Mouse (Mus musculus) small intestine, adult 2 months (tissue): ENCODE measurements around the gene Plcg1. TPM values are rescaled to one million over a fixed set of nuclear protein-coding genes. Genes with fewer than 3 reads are reported as not detected.

Experiments
- H3K27ac ChIP-seq: fragments of 200-500 bp; 2 replicates; pipeline ENCODE4 v1.5.1; 2012; ENCODE audit warnings: low read depth, low read length, control low read depth, inconsistent platforms; ENCODE audit not compliant: insufficient read depth
- H3K27me3 ChIP-seq: fragments of 200-500 bp; 2 replicates; pipeline ENCODE4 v1.6.1; 2012; ENCODE audit warnings: mild to moderate bottlenecking, moderate library complexity, low read length, inconsistent platforms; ENCODE audit not compliant: control insufficient read depth, insufficient read depth
- H3K36me3 ChIP-seq: fragments of 200-500 bp; 2 replicates; pipeline ENCODE4 v1.6.1; 2012; ENCODE audit warnings: mild to moderate bottlenecking, low read length, control low read depth, inconsistent platforms; ENCODE audit not compliant: control insufficient read depth, insufficient read depth
- H3K4me1 ChIP-seq: fragments of 200-500 bp; 2 replicates; pipeline ENCODE4 v1.6.1; 2012; ENCODE audit warnings: low read length, inconsistent platforms, mixed read lengths; ENCODE audit not compliant: control insufficient read depth, insufficient read depth, insufficient read length
- H3K4me3 ChIP-seq: fragments of 200-500 bp; 2 replicates; pipeline ENCODE4 v1.5.1; 2012; ENCODE audit warnings: low read depth, mild to moderate bottlenecking, control low read depth, inconsistent platforms, low read length, moderate library complexity
- CTCF ChIP-seq: fragments of 200-500 bp; IDR thresholded peaks from 2 replicates; pipeline ENCODE4 v1.5.1; 2012; ENCODE audit warnings: low read depth, mild to moderate bottlenecking, control low read depth, inconsistent platforms, low read length, moderate library complexity, mixed read lengths; ENCODE audit not compliant: insufficient replicate concordance, insufficient read length; ENCODE audit errors: extremely low read depth
- POLR2A ChIP-seq: fragments of 200-500 bp; IDR thresholded peaks from 2 replicates; pipeline ENCODE4 v1.6.1; 2012; ENCODE audit warnings: low read depth, mild to moderate bottlenecking, control low read depth, inconsistent platforms, low read length, moderate library complexity
- WGBS: fragments of 180-500 bp; shearing (Covaris S2); methylation state at CpG from one replicate; pipeline ENCODE4 v1.1.7; 2018; 5-methylcytosine and 5-hydroxymethylcytosine counted together
- polyA plus RNA-seq: library from polyadenylated mRNA; depleted of rRNA; stranded (reverse); fragments of >200 nt; gene quantifications from 2 replicates; pipeline ENCODE4 v1.2.3, GENCODE M21; 2012

Gene Plcg1
- polyA plus RNA-seq, 1 experiment, result 17.3 TPM

GRCm38 (mm10) chr2:160718811-160719210, 12.3 kb upstream of the Plcg1 start:
- Histone ChIP-seq H3K27ac (no peak overlapping the region), H3K36me3 (peaks cover 76% of the 10 kb centered on the region), H3K4me3 (no peak overlapping the region), H3K27me3 (no peaks in the 10 kb centered on the region), H3K4me1 (no peaks in the 10 kb centered on the region)
- no peak for TF ChIP-seq POLR2A
- no peak for TF ChIP-seq CTCF
- 71% methylated on average over 3 of the region's 3 CpGs for WGBS

- Histone ChIP-seq H3K4me3 (no peak overlapping the region), H3K27ac (no peak overlapping the region), H3K27me3 (no peaks in the 10 kb centered on the region), H3K36me3 (peaks cover 52% of the 10 kb centered on the region), H3K4me1 (no peaks in the 10 kb centered on the region)
- TF ChIP-seq CTCF, result no peak
- no peak for TF ChIP-seq POLR2A
- 81% methylated on average over 4 of the region's 4 CpGs for whole genome bisulfite sequencing
Measured at GRCm38 (mm10) chr2:160722714-160723113, 8.4 kb upstream of the Plcg1 start.

GRCm38 (mm10) chr2:160723613-160724375, 7.3 kb upstream of the Plcg1 start:
- peaks cover 45% of the 10 kb centered on the region for H3K36me3 ChIP-seq
- TF ChIP-seq POLR2A (no peak), CTCF (no peak)
- H3K4me3 ChIP-seq, result no peak overlapping the region
- WGBS, result 90% methylated on average over 4 of the region's 4 CpGs
- no peaks in the 10 kb centered on the region for H3K27me3 ChIP-seq
- H3K4me1 ChIP-seq, result no peaks in the 10 kb centered on the region
- H3K27ac ChIP-seq, result no peak overlapping the region

- Histone ChIP-seq H3K27me3 (no peaks in the 10 kb centered on the region), H3K4me1 (no peaks in the 10 kb centered on the region), H3K4me3 (no peak overlapping the region), H3K27ac (no peak overlapping the region), H3K36me3 (peaks cover 41% of the 10 kb centered on the region)
- 86% methylated on average over 5 of the region's 5 CpGs for WGBS
- TF ChIP-seq CTCF, result no peak
- no peak for TF ChIP-seq POLR2A
Measured at GRCm38 (mm10) chr2:160724536-160724935, 6.6 kb upstream of the Plcg1 start.

GRCm38 (mm10) chr2:160725877-160726864, 4.9 kb upstream of the Plcg1 start:
- Histone ChIP-seq H3K4me3 (no peak overlapping the region), H3K36me3 (peaks cover 27% of the 10 kb centered on the region), H3K27me3 (no peaks in the 10 kb centered on the region), H3K27ac (no peak overlapping the region), H3K4me1 (peaks cover 10% of the 10 kb centered on the region; the same call in 1 of the 2 replicates)
- TF ChIP-seq POLR2A (no peak), CTCF (no peak)
- 78% methylated on average over 6 of the region's 6 CpGs for WGBS

GRCm38 (mm10) chr2:160728972-160729371, 2.1 kb upstream of the Plcg1 start:
- TF ChIP-seq POLR2A (no peak), CTCF (no peak)
- H3K4me3 ChIP-seq, result no peak overlapping the region
- 93% methylated on average over 3 of the region's 3 CpGs for WGBS
- peaks cover 10% of the 10 kb centered on the region for H3K4me1 ChIP-seq
- H3K36me3 ChIP-seq, result peaks cover 6% of the 10 kb centered on the region
- H3K27me3 ChIP-seq, result no peaks in the 10 kb centered on the region
- H3K27ac ChIP-seq, result no peak overlapping the region

- 45% methylated on average over 2 of the region's 2 CpGs for WGBS
- Histone ChIP-seq H3K4me3 (no peak overlapping the region), H3K27ac (no peak overlapping the region), H3K36me3 (peaks cover 4% of the 10 kb centered on the region), H3K4me1 (peaks cover 10% of the 10 kb centered on the region), H3K27me3 (no peaks in the 10 kb centered on the region)
- TF ChIP-seq CTCF (no peak), POLR2A (no peak)
Measured at GRCm38 (mm10) chr2:160729436-160729835, 1.7 kb upstream of the Plcg1 start.
